Mouse (Mus musculus): Measurements from ENCODE around the gene Mmp21. TPM values are rescaled to one million over a fixed set of nuclear protein-coding genes. Genes with fewer than 3 reads are reported as not detected.
A peak's percentile ranks its signal among the peaks of the same experiment; 100 is the strongest.
"Not testable (repeated sequence)": the region's sequence is repeated elsewhere in the genome, so short reads cannot be mapped to it uniquely, and the experiment has no call there.

Gene Mmp21
- polyA plus RNA-seq, 1 experiment from 2014 or later: 0.07 TPM

DNA sequence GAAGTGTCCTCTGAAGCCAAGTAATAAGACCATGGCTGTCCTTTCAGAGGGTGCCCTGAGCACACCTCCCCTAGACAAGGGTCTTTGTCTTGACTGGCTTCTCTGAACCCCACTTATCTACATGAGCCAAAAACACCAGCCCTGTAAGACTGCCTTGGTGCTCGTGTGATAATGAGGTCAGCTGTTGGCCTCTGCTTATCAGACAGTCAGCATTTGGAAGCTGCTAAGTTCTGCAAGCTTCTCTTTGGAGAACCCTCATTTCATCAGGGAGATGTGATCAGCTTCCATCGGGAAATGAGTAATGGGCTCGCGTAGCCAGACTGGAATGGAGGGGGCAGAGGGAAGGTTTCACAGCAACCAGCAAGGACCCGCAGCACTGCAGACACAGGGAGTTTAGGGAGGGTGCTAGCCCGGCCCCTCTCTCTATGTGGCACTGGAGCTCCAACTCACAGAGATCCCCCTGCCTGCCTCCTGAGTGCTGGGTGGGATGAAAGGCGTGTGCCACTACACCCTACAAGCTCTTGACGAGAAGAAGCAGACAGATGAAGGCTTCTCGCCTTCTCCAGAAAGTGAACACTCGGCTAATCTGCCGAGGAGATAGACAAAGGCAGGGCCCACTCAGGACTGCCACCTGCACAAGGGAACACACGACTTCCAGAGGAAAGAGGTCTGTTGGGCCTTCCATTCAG is 18.3 kb upstream of the Mmp21 start:
- Histone ChIP-seq H3K36me3 (replicated peaks) (peaks cover 16% of the 10 kb centered on the region), H3K9me3 (no peaks in the 10 kb centered on the region), H3K4me1 (no peaks in the 10 kb centered on the region), H3K27ac (replicated peaks) (no peak overlapping the region; the same call in 1 of the 2 replicates), H3K4me3 (no peak overlapping the region), H3K27me3 (replicated peaks; ENCODE audit: low read depth, poor library complexity, severe bottlenecking) (no peaks in the 10 kb centered on the region)
- DNase-seq (ENCODE audit: low spot score): no peak
- WGBS: 88% methylated on average over 12 of the region's 12 CpGs

DNA sequence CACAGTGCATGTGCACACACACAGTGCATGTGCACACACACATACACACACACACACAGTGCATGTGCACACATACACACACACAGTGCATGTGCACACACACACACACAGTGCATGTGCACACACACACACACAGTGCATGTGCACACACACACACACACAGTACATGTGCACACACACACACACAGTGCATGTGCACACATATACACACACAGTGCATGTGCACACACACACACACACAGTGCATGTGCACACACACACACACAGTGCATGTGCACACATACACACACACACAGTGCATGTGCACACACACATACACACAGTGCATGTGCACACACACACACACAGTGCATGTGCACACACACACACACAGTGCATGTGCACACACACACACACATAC is 5.8 kb upstream of the Mmp21 start:
- not testable (repeated sequence) for H3K27ac ChIP-seq (replicated peaks); H3K4me3 ChIP-seq; H3K27me3 ChIP-seq (replicated peaks; ENCODE audit: low read depth, poor library complexity, severe bottlenecking); H3K4me1 ChIP-seq; DNase-seq (ENCODE audit: low spot score)
- Histone ChIP-seq H3K9me3 (peaks cover 21% of the 10 kb centered on the region), H3K36me3 (replicated peaks) (peaks cover 52% of the 10 kb centered on the region)

DNA sequence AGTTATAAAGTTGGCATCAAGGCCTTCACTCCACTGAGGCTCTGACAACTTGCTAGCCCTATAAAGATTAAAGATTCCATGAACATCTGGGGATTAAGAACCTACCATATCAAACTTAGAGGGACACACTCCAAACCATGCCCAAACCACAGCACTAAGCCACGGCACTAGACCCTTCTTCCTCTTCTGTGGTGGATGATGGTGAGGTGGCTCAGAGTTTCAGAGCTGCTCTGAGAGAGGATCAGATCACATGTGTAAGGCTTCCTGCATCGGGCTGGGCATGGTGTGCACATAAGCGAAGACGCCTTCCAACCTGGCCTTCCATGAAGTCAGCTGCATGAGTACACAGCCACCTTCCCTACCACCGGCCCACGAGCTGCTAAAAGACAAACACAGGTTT is 4.8 kb upstream of the Mmp21 start:
- no peak overlapping the region for H3K27ac ChIP-seq (replicated peaks)
- no peak overlapping the region for H3K4me3 ChIP-seq
- peaks cover 21% of the 10 kb centered on the region for H3K9me3 ChIP-seq
- no peak for DNase-seq (ENCODE audit: low spot score)
- H3K36me3 ChIP-seq (replicated peaks): peaks cover 42% of the 10 kb centered on the region
- no peaks in the 10 kb centered on the region for H3K27me3 ChIP-seq (replicated peaks; ENCODE audit: low read depth, poor library complexity, severe bottlenecking)
- H3K4me1 ChIP-seq: no peaks in the 10 kb centered on the region
- WGBS: 95% methylated on average over 6 of the region's 6 CpGs

DNA sequence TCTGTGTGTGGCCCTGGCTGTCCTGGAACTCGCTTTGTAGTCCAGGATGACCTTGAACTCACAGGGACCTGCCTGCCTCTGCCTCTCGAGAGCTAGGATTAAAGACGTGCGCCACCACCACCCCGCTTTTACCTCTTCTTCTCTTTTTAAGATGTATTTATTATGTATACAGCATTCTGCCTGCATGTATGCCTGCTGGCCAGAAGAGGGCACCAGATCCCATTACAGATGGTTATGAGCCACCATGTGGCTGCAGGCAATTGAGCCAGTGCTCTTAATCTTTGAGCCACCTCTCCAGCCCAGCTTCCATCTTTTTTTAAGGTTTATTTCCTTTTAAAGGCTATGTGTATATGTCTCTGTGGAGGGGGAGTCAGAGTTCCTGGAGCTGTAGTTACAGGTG is 4.2 kb upstream of the Mmp21 start:
- no peak for DNase-seq (ENCODE audit: low spot score)

DNA sequence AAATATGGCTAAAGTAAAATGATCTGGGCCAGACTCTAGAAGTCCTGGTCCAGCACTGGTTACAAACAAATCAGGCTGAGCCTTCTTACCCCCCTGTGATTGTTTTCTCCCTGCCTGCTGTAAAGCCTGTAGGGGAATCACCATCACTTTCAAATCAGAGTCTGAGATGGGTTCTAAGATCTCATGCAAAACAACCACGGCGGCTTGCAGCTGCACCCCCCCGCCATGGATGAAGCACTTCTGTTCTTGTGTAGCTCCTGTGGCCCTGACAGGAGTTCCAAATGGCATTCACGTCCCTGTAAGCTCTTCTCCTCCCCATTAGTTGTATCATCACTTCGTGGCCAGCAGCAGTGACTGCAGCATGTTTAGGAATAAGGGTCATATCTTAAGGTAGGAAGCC is 3.8 kb upstream of the Mmp21 start:
- no peak for DNase-seq (ENCODE audit: low spot score)
- H3K27ac ChIP-seq (replicated peaks): no peak overlapping the region
- H3K9me3 ChIP-seq: peaks cover 15% of the 10 kb centered on the region
- peaks cover 31% of the 10 kb centered on the region for H3K36me3 ChIP-seq (replicated peaks)
- H3K4me1 ChIP-seq: 0 out of 2 replicates have a peak, but pooled peaks cover 2% of the 10 kb centered on the region
- no peaks in the 10 kb centered on the region for H3K27me3 ChIP-seq (replicated peaks; ENCODE audit: low read depth, poor library complexity, severe bottlenecking)
- no peak overlapping the region for H3K4me3 ChIP-seq
- WGBS: 86% methylated on average over 5 of the region's 5 CpGs

More for the DNA sequence above, 4.2 kb upstream of the Mmp21 start:
- peaks cover 20% of the 10 kb centered on the region for H3K9me3 ChIP-seq
- H3K27me3 ChIP-seq (replicated peaks; ENCODE audit: low read depth, poor library complexity, severe bottlenecking): no peaks in the 10 kb centered on the region
- H3K4me3 ChIP-seq: no peak overlapping the region
- H3K27ac ChIP-seq (replicated peaks): no peak overlapping the region
- WGBS: 85% methylated on average over 5 of the region's 5 CpGs
- peaks cover 36% of the 10 kb centered on the region for H3K36me3 ChIP-seq (replicated peaks)
- no peaks in the 10 kb centered on the region for H3K4me1 ChIP-seq

DNA sequence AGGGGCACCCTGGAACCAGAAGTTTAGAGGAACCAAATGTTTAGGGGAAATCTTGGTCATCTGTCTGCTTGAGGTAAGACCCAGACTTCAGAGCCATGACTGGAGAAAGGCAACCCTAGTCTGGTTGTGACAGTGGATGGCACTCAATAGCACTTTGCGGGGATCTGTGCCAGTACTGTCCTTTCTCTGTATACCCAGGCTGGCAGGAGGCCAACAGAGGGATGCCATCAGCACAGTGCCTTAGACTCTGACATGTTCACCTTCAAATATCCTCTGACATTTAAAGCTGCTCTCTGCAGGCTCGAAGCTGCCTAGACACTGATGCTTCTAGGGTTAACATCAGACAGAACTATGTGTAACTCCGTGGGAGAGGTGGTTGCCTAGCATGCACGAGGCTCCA is 422 bp downstream of the Mmp21 start:
- 0 out of 2 replicates have a peak, but pooled peaks cover 4% of the 10 kb centered on the region for H3K4me1 ChIP-seq
- no peaks in the 10 kb centered on the region for H3K9me3 ChIP-seq
- WGBS: 76% methylated on average over 4 of the region's 4 CpGs
- no peak overlapping the region for H3K27ac ChIP-seq (replicated peaks)
- H3K4me3 ChIP-seq: no peak overlapping the region
- H3K36me3 ChIP-seq (replicated peaks): peaks cover 21% of the 10 kb centered on the region
- DNase-seq (ENCODE audit: low spot score): no peak
- H3K27me3 ChIP-seq (replicated peaks; ENCODE audit: low read depth, poor library complexity, severe bottlenecking): no peaks in the 10 kb centered on the region

DNA sequence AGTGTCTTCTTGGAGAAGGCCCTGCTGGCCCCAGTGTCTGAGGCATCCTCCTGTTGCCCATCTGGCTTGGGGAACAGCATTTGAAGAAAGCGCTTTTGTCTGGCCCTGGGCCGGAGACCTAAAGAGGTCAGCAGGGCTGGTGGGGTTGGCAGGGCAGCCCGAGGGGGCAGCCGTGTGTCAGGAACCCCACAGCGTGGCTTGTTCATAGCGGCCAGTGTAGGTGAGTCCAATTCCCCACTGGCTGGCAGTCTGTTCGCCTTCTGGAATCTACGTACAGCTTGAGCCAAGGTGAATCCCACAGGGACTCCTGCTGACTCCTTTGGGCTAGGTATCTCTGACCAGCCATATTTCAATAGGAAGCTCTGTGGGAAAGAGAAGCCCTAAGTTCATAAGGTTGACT is 1.1 kb downstream of the Mmp21 start:
- no peak for DNase-seq (ENCODE audit: low spot score)
- Histone ChIP-seq H3K27me3 (replicated peaks; ENCODE audit: low read depth, poor library complexity, severe bottlenecking) (no peaks in the 10 kb centered on the region), H3K4me1 (0 out of 2 replicates have a peak, but pooled peaks cover 4% of the 10 kb centered on the region), H3K9me3 (no peaks in the 10 kb centered on the region), H3K36me3 (replicated peaks) (peaks cover 25% of the 10 kb centered on the region), H3K4me3 (no peak overlapping the region), H3K27ac (replicated peaks) (no peak overlapping the region)
- 84% methylated on average over 8 of the region's 8 CpGs for WGBS

DNA sequence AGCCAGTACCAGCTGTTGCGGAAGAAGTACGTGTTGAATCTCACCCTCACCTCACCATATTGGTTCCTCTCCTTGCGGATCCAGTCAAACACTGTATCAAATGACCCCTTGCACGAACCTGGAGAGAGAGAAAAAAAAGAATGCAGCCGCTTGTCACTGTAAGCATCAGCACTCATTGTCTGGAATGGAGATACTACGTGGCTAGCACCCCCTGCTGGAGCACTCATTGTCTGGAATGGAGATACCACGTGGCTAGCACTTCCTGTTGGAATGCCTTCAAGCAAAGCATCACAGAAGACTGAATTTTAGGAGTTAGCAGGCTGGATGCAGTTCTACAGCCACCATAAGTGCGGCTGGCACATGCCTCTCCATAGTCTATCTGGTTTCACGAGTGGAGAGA is 3.9 kb downstream of the Mmp21 start:
- no peaks in the 10 kb centered on the region for H3K9me3 ChIP-seq
- H3K27me3 ChIP-seq (replicated peaks; ENCODE audit: low read depth, poor library complexity, severe bottlenecking): no peaks in the 10 kb centered on the region
- 0 out of 2 replicates have a peak overlapping the region, but pooled peaks have one; percentile 20 for H3K27ac ChIP-seq (replicated peaks)
- peak; percentile 34 for DNase-seq (ENCODE audit: low spot score)
- WGBS: 72% methylated on average over 9 of the region's 9 CpGs
- 0 out of 2 replicates have a peak, but pooled peaks cover 4% of the 10 kb centered on the region for H3K4me1 ChIP-seq
- H3K36me3 ChIP-seq (replicated peaks): peaks cover 52% of the 10 kb centered on the region
- H3K4me3 ChIP-seq: no peak overlapping the region

DNA sequence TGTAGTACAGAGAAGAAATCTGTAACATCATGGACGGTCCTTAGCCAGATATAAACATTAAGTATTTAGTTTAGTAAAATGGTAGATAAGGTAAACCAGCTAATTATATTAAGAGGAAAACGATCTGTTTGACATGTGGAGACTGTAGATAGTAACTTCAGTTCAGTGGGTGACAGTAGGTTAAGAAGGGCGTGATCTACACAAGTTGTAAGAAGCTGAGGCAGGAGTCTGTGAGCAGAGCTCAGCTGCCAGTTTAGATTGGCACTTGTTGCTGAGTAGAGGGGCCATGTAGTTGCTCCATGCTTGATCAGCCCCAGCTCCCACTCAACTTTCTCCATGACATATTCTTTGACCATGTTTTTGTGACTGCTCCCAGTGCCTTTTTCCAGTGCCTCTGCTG is 9.0 kb downstream of the Mmp21 start:
- 93% methylated on average over 3 of the region's 3 CpGs for WGBS
- no peaks in the 10 kb centered on the region for H3K27me3 ChIP-seq (replicated peaks; ENCODE audit: low read depth, poor library complexity, severe bottlenecking)
- H3K9me3 ChIP-seq: no peaks in the 10 kb centered on the region
- H3K4me1 ChIP-seq: no peaks in the 10 kb centered on the region
- DNase-seq (ENCODE audit: low spot score): no peak
- H3K27ac ChIP-seq (replicated peaks): no peak overlapping the region
- H3K36me3 ChIP-seq (replicated peaks): peaks cover 98% of the 10 kb centered on the region
- H3K4me3 ChIP-seq: no peak overlapping the region

DNA sequence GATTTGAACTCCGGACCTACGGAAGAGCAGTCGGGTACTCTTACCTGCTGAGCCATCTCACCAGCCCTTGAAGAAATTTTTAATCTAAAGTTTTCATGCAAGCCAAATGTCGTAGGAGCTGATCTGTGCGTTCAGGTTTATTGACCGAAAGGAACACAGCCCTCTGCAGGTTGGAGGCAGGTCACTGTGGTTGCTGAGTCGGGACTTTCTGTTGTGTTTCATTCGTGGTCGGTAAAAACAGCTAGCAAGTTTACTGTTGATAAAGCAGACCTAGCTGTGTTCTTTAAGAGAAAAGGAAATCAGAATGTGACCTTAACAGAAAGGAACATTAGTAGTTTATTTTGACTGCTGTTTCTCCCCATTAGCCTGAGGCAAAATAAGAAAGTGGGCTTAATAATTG is 9.9 kb downstream of the Mmp21 start:
- Histone ChIP-seq H3K36me3 (replicated peaks) (peaks cover 100% of the 10 kb centered on the region), H3K4me1 (no peaks in the 10 kb centered on the region), H3K27me3 (replicated peaks; ENCODE audit: low read depth, poor library complexity, severe bottlenecking) (no peaks in the 10 kb centered on the region), H3K27ac (replicated peaks) (no peak overlapping the region), H3K4me3 (no peak overlapping the region), H3K9me3 (no peaks in the 10 kb centered on the region)
- 92% methylated on average over 9 of the region's 9 CpGs for WGBS
- DNase-seq (ENCODE audit: low spot score): no peak

DNA sequence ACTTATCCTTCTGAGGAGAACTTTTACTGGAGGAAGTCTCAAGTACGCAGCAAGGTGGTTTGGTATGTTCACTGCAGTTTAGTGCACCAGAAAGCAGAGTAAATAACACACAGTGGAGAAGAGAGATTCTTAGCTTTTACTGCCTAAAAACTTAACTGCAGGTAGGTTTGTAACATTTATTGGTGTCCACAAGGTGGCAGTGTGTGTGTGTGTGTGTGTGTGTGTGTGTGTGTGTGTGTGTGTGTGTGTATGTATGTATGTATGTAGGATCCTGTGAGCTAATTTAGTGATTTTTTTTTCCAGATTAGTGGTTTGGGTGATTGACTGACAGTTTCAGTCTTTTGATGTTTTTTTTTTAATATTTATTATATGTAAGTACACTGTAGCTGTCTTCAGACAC is 10.8 kb downstream of the Mmp21 start:
- WGBS: 93% methylated on average over 1 of the region's 1 CpGs
- Histone ChIP-seq H3K27me3 (replicated peaks; ENCODE audit: low read depth, poor library complexity, severe bottlenecking) (no peaks in the 10 kb centered on the region), H3K9me3 (no peaks in the 10 kb centered on the region), H3K36me3 (replicated peaks) (peaks cover 100% of the 10 kb centered on the region), H3K27ac (replicated peaks) (no peak overlapping the region), H3K4me3 (no peak overlapping the region), H3K4me1 (no peaks in the 10 kb centered on the region)
- peak; percentile 21 for DNase-seq (ENCODE audit: low spot score)

DNA sequence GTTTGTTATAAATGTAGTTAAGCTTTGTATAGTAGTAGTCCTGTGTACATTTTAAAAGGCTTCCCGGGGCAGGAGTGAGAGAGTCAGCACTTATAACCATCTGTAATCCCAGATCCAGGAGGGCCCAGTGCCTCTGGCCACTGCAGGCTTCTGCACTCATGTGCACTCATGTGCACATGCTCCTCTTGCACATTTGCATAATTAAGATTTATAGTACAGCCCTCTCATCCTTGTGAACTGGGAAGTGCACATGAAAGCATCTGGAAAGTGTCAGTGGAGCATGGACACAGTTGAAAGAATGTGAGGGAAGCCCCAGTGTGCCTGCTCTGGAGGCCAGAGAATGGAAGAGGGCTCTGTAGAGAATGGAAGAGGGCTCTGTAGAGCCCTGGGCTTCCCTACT is 17.4 kb downstream of the Mmp21 start:
- Histone ChIP-seq H3K27ac (replicated peaks) (no peak overlapping the region), H3K9me3 (no peaks in the 10 kb centered on the region), H3K27me3 (replicated peaks; ENCODE audit: low read depth, poor library complexity, severe bottlenecking) (no peaks in the 10 kb centered on the region), H3K4me1 (no peaks in the 10 kb centered on the region), H3K4me3 (no peak overlapping the region), H3K36me3 (replicated peaks) (peaks cover 100% of the 10 kb centered on the region)
- 98% methylated on average over 1 of the region's 1 CpGs for WGBS
- DNase-seq (ENCODE audit: low spot score): no peak

DNA sequence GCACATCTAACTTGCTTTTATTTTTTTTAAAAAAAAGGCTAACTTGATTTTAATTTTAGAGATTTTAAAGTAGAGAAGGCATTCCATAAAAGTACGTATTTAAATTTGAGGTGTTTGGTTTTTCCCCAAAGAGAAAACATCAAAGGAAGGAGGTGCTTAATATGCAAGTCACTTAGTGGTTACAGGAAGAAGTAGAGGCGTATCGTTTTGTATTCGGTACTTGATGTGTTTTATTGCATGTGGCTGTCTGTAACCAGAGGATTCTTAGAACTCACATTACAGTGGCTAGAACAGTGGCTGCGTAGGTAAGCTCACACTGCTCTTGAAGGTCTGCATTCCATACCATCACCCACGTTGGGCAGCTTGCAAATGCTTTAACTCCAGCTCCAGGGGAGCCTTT is 34.1 kb downstream of the Mmp21 start:
- H3K27ac ChIP-seq (replicated peaks): no peak overlapping the region
- peaks cover 100% of the 10 kb centered on the region for H3K36me3 ChIP-seq (replicated peaks)
- H3K9me3 ChIP-seq: no peaks in the 10 kb centered on the region
- DNase-seq (ENCODE audit: low spot score): no peak
- 91% methylated on average over 6 of the region's 6 CpGs for WGBS
- no peak overlapping the region for H3K4me3 ChIP-seq
- no peaks in the 10 kb centered on the region for H3K4me1 ChIP-seq
- H3K27me3 ChIP-seq (replicated peaks; ENCODE audit: low read depth, poor library complexity, severe bottlenecking): no peaks in the 10 kb centered on the region
